Mouse (Mus musculus) forebrain, postnatal 0 days (tissue): ENCODE measurements around the gene Morc2b. TPM values are rescaled to one million over a fixed set of nuclear protein-coding genes. Genes with fewer than 3 reads are reported as not detected.
A peak's percentile ranks its signal among the peaks of the same experiment; 100 is the strongest.
"Not testable (repeated sequence)": the region's sequence is repeated elsewhere in the genome, so short reads cannot be mapped to it uniquely, and the experiment has no call there.

ENCODE experiments used
- ATAC-seq: fragments of 200-750 bp; cut with Nextera tagmentation; 2 replicates; pipeline ENCODE4 v1.8.0; 2017; ENCODE audit warnings: mild to moderate bottlenecking, moderate library complexity
- DNase-seq: peaks from one replicate; pipeline ENCODE4 v3.0.0-alpha.2; 2015
- H3K27ac ChIP-seq: fragments of 300-500 bp; sonication (generic); 2 replicates; pipeline ENCODE4 v1.5.1; 2014; ENCODE audit warnings: low read depth, mild to moderate bottlenecking, antibody characterized with exemption, low read length, moderate library complexity, mixed read lengths
- H3K27me3 ChIP-seq: fragments of 300-500 bp; sonication (generic); 2 replicates; pipeline ENCODE4 v1.6.1; 2014; ENCODE audit warnings: mild to moderate bottlenecking, low read length, mixed read lengths; ENCODE audit not compliant: insufficient read depth
- H3K36me3 ChIP-seq: fragments of 300-500 bp; sonication (generic); 2 replicates; pipeline ENCODE4 v1.6.1; 2014; ENCODE audit warnings: mild to moderate bottlenecking, moderate library complexity; ENCODE audit not compliant: insufficient read depth
- H3K4me1 ChIP-seq: fragments of 300-500 bp; sonication (generic); 2 replicates; pipeline ENCODE4 v1.6.1; 2014; ENCODE audit warnings: antibody characterized with exemption; ENCODE audit not compliant: insufficient read depth
- H3K4me2 ChIP-seq: fragments of 300-500 bp; sonication (generic); 2 replicates; pipeline ENCODE4 v1.6.1; 2014; ENCODE audit warnings: low read depth, mild to moderate bottlenecking, moderate library complexity
- H3K4me3 ChIP-seq: fragments of 300-500 bp; sonication (generic); 2 replicates; pipeline ENCODE4 v1.5.1; 2014; ENCODE audit warnings: low read depth, low read length, mixed read lengths
- H3K9ac ChIP-seq: fragments of 300-500 bp; sonication (generic); 2 replicates; pipeline ENCODE4 v1.6.1; 2014; ENCODE audit warnings: mild to moderate bottlenecking
- H3K9me3 ChIP-seq: fragments of 300-500 bp; sonication (generic); 2 replicates; pipeline ENCODE4 v1.6.1; 2016; ENCODE audit warnings: low read length
- CTCF ChIP-seq: sonication (generic); IDR thresholded peaks from 2 replicates; pipeline ENCODE4 v1.5.1; 2016; ENCODE audit warnings: antibody characterized with exemption, control low read depth, low read depth
- WGBS: fragments of 180-500 bp; shearing (Covaris S2); extraction: QIAGEN DNeasy Blood & Tissue Kit; methylation state at CpG from one replicate; pipeline ENCODE4 v1.1.7; 2014; 5-methylcytosine and 5-hydroxymethylcytosine counted together
- polyA plus RNA-seq: library from polyadenylated mRNA; unstranded; fragments of >200 nt; fragmentation: Nextera tagmentation; extraction: Ambion mirVana; gene quantifications from 2 replicates; pipeline ENCODE4 v1.2.1, GENCODE M21; 2015
- total RNA-seq: library from RNA; depleted of rRNA; stranded (reverse); fragments of >200 nt; gene quantifications from 2 replicates; pipeline ENCODE4 v1.2.3, GENCODE M21; 2014; rRNA removed

Morc2b gene
- total RNA-seq (0.15 and 0.90 TPM in 2 replicates), polyA plus RNA-seq (0.07 and 0.20 TPM in 2 replicates)

- no peak within 1 kb of the TSS for H3K4me2 ChIP-seq
- H3K9ac ChIP-seq: no peak within 1 kb of the TSS
- no peak for DNase-seq
- H3K27ac ChIP-seq: no peak within 1 kb of the TSS
- no peaks in the 10 kb centered on the region for H3K4me1 ChIP-seq
- TF ChIP-seq CTCF: no peak
- H3K27me3 ChIP-seq: no peaks in the 10 kb centered on the region
- H3K36me3 ChIP-seq: no peaks in the 10 kb centered on the region
- 83% methylated on average over 18 of the region's 18 CpGs for WGBS
- no peak for ATAC-seq
- H3K9me3 ChIP-seq: peaks cover 4% of the 10 kb centered on the region; the same call in 1 of the 2 replicates
- no peak within 1 kb of the TSS for H3K4me3 ChIP-seq
Measured at GRCm38 (mm10) chr17:33139261-33139820, at the start of gene Morc2b. Gene Morc2b, minus strand, starts transcription at chr17:33139683.

- DNase-seq, H3K27me3 ChIP-seq, H3K4me3 ChIP-seq, H3K36me3 ChIP-seq, H3K9ac ChIP-seq, H3K4me1 ChIP-seq, H3K4me2 ChIP-seq, H3K9me3 ChIP-seq, H3K27ac ChIP-seq, ATAC-seq: not testable (repeated sequence)
- 76% methylated on average over 1 of the region's 1 CpGs for WGBS
Measured at GRCm38 (mm10) chr17:33168147-33168546, 28.7 kb upstream of the Morc2b start, which contains the start of gene Olfr55. Gene Olfr55, plus strand, starts transcription at chr17:33168447.

DNA sequence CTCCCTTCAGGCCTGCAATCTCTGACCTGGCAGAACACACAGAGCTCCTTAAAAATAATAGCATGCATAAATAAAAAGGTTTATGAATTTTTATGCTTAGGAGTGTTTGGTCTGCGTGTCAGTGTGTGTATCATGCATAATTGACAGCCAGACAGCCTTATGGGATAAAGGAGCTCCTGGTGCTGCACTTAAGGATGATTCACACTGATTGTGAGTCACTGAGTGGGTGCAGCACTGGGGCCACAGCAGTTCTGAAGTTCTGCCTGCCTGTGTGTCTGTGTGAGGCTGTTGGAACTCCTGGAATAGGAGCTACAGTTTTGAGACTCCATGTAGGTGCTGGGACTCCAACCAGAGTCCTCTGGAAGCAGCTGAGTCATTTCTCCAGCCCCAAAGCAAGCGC, 13.2 kb downstream of the Morc2b start:
- H3K36me3 ChIP-seq: no peaks in the 10 kb centered on the region
- no peaks in the 10 kb centered on the region for H3K4me1 ChIP-seq
- H3K4me2 ChIP-seq: no peak overlapping the region
- H3K4me3 ChIP-seq: no peak overlapping the region
- H3K9me3 ChIP-seq: no peaks in the 10 kb centered on the region
- DNase-seq: no peak
- no peaks in the 10 kb centered on the region for H3K27me3 ChIP-seq
- no peak for ATAC-seq
- H3K9ac ChIP-seq: no peak overlapping the region
- no peak for TF ChIP-seq CTCF
- 71% methylated on average over 2 of the region's 2 CpGs for WGBS
- no peak overlapping the region for H3K27ac ChIP-seq

- H3K4me3 ChIP-seq: no peak overlapping the region
- H3K27ac ChIP-seq: no peak overlapping the region
- DNase-seq (no peak), ATAC-seq (no peak)
- no peaks in the 10 kb centered on the region for H3K36me3 ChIP-seq
- H3K27me3 ChIP-seq: no peaks in the 10 kb centered on the region
- H3K4me2 ChIP-seq: no peak overlapping the region
- H3K9ac ChIP-seq: no peak overlapping the region
- no peak for TF ChIP-seq CTCF
- no peaks in the 10 kb centered on the region for H3K4me1 ChIP-seq
- H3K9me3 ChIP-seq: no peaks in the 10 kb centered on the region
Measured at GRCm38 (mm10) chr17:33124546-33124945, 14.9 kb downstream of the Morc2b start.

DNA sequence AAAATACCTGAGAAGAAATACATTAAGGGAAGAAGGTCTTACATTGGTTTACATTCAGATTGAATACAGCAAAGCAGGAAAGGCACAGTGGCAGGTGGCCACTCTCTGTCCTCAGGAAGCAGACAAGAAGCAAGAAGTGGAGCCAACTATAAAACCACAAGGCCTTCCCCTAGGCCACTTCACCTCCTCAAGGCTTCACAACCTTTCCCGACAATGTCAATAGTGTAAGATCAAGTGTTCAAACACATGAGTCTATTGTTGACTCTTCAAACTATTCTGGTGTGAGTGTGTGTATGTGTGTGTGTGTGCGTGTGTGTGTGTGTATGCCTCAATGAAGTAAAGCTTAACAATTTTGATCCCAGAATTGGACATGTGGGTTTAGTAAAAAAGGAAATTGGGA, 42.1 kb downstream of the Morc2b start:
- Histone ChIP-seq H3K4me2 (no peak overlapping the region), H3K9ac (no peak overlapping the region), H3K4me1 (peaks cover 12% of the 10 kb centered on the region; the same call in 1 of the 2 replicates), H3K9me3 (no peaks in the 10 kb centered on the region), H3K27ac (no peak overlapping the region), H3K36me3 (0 out of 2 replicates have a peak, but pooled peaks cover 5% of the 10 kb centered on the region), H3K27me3 (no peaks in the 10 kb centered on the region), H3K4me3 (no peak overlapping the region)
- TF ChIP-seq CTCF: no peak
- DNase-seq (no peak), ATAC-seq (no peak)
- 86% methylated on average over 2 of the region's 2 CpGs for WGBS

DNA sequence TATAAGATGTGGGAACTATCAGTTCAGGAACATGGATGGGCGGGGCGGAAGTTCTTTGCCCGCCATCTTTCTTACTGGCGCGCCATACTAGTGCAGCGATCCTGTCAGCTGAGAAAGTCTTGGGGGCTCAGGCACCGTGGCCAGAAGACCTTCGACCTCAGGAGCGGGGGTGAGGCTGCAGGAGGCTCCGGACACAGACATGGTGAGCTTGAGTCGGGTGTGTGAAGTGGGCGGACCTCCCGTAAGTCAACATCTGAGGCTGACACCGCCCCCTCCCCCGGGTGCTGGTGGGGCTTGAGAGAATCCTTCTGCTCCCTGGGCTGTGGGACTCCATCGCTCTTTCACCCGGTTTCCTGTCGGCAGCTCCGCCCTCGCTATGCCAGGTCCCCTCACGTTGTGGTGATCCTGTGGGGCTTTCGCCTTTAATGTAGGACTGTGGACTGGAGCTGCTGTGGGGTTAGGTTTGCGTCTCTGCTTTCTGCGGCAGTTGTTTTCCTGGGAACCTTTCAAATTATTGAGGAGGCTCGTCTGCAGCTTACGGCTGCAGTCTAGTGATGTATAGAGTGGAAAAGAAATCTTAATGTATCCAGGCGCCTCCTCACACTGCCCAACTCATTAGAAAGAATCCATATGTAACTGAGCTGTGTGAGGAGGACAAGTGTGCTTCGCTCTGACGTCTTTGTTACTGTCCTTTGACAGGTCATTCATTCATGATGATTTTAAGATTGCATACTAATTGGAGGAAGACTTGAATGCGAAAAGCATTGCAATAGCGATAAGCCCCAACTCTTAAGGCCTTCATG, 46.9 kb downstream of the Morc2b start:
- WGBS: 1% methylated on average over 31 of the region's 31 CpGs
- peaks cover 16% of the 10 kb centered on the region for H3K4me1 ChIP-seq
- H3K36me3 ChIP-seq: 0 out of 2 replicates have a peak, but pooled peaks cover 5% of the 10 kb centered on the region
- H3K9ac ChIP-seq: peak overlapping the region; percentile 83
- H3K9me3 ChIP-seq: no peaks in the 10 kb centered on the region
- peak overlapping the region; percentile 91 for H3K27ac ChIP-seq
- ATAC-seq (peak; percentile 81), DNase-seq (peak; percentile 84)
- peak overlapping the region; percentile 77 for H3K4me3 ChIP-seq
- peak overlapping the region; percentile 67 for H3K4me2 ChIP-seq
- no peaks in the 10 kb centered on the region for H3K27me3 ChIP-seq
- TF ChIP-seq CTCF: no peak

DNA sequence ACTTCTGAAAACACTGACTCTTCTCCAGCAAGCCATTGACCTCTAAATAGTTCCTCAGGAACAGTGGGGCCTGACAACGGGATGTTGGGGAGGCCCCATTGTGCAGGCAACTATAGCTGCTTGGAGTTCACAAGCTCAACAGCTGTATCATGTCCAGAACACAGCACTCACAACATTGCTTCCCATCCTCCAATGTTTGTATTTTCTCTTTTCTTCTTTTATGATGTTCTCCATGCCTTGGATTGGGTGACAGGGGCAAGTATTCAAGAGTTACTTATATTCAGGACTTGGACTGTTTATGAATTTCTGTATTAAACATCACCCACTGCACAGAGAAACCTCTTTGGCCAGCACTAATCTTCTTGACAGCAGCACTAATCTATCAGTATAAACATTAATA, 47.9 kb downstream of the Morc2b start:
- H3K27ac ChIP-seq: no peak overlapping the region
- H3K9ac ChIP-seq: no peak overlapping the region
- H3K4me3 ChIP-seq: no peak overlapping the region
- DNase-seq (no peak), ATAC-seq (no peak)
- H3K4me2 ChIP-seq: no peak overlapping the region
- H3K4me1 ChIP-seq: peaks cover 16% of the 10 kb centered on the region
- no peaks in the 10 kb centered on the region for H3K9me3 ChIP-seq
- no peaks in the 10 kb centered on the region for H3K27me3 ChIP-seq
- WGBS: 91% methylated on average over 1 of the region's 1 CpGs
- H3K36me3 ChIP-seq: 0 out of 2 replicates have a peak, but pooled peaks cover 5% of the 10 kb centered on the region
- TF ChIP-seq CTCF: no peak
